Mouse (Mus musculus): ENCODE measurements around the gene Mettl1.

Gene Mettl1

DNA sequence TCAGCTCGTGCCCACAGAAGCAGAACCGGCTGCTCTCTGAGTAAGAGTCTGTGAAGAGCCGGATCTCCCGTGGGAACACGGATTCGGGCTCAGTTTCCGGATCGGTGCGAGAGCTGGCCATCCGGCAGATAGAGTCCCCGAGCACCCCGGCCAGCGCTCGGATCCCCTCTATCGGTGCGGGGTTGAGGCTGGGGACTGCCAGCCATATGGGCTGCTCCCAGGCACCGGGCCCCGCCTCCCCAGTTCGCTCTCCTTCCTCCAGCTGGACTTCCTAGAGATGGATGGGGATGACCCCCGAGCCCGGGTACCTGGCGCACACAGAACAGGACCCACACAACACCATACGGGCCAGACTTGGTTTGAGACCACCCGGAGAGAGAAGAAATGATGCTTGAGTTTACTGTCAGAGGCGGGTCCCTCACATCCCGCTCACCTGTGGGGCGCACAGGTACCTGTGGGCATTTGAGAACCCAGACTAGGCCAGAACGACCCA is at the start of gene Mettl1, which contains the start of gene Eef1akmt3:
Gene Mettl1 (plus strand): TSS at position 141 of the 493 bp plus-strand sequence.
Gene Eef1akmt3 (minus strand): TSS at position 240 of the 493 bp plus-strand sequence.
- peak; percentile 53 for DNase-seq (ENCODE audit: low spot score)

DNA sequence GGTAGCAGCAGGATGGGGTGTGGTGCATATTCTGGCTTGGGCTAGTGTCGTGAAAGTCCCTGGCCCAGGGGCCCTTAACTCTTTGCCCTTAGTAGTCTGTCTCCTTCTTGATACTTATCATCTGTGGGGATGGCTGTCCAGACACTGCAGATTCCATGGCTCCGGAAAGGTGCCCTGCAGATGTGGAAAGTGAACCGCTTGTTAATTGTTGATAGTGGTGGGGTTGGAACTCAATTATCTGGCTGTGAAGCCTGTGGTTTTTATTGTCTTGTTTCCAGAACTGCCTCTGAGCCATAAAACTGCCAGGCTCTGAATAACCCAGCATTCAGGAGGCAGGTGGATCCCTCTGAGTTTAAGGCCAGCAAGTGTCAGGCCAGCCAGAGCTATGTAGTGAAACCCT is 49.5 kb upstream of the Mettl1 start:
- no peak for DNase-seq (ENCODE audit: low spot score)

DNA sequence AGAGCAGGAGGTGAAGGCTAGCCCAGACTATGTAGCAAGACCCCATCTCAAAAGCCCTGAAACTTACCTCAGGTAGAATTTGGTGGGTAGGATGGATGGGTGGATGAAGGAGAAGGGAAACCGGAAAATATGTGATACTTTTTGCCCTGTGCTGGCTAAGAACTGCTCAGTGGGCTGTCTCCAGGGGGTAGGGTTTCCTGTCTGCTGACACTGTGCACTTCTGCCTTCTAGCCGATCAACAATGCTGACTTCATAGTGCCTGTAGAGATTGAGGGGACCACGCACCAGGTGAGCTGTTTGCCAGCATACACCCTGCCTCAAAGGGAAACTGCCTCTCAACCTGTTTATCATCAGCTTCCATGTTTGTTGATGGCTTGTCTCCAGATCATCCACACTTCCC is 47.6 kb upstream of the Mettl1 start:
- no peak for DNase-seq (ENCODE audit: low spot score)

DNA sequence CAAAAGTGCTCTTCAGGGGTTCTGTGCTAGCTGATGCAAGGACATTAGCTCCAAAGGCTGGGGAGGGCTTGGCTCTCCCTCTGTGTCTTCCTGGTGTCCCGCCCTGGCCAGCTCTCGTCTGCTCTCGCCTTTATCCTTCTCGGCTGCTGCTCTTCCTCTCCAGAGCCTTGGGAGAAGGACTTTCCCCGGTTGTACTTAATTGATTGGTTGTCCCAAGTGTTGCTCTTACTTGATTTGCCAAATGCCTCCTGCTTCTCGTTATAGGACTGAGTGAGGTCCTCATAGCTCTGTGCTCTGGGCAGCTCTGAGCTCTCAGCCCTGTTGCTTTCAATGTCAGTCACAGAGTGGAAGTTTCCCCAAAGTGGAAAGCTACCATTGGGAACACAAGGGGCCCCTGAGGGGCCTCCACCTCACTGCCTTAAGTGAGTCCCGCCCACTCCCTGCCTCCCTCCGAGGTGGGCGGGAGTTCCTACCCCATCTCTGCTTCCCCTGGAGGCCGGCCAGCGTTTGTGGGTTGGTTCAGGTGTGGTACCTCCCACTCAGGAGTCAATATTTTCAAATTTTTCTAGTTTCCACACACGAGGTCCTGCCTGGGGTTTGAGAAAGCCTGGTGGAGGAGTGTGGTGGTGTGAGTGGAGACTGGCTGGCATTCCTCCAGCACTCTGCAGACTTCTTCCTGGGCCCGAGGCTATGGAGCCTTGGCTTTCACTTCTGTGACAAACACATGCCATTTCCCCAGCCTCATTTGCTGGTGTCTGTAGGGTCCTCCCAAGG is 43.7 kb upstream of the Mettl1 start:
- DNase-seq (ENCODE audit: low spot score), result peak; percentile 25

DNA sequence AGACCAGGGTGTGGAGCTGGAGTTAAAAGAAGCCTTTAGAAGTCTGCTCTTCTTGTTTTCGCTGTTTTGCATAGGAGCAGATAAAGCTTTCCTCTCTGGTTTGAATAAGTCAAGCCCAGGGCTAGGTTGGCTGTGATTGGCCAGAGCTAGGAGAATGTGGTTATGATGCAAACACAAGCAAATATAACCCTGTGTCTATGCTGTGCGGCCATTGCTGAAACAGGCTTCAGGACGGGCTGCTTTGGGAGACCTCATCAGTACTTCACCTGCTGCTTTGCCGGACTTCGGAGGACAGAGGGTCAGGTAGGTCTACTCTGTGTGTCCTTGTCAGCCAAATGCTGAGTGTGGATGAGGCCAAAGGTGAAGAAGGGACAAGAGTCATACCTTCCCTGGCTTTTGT is 40.7 kb upstream of the Mettl1 start, which contains the start of gene Avil:
Gene Avil (plus strand): TSS at position 181 of the 400 bp plus-strand sequence.
- no peak for DNase-seq (ENCODE audit: low spot score)

DNA sequence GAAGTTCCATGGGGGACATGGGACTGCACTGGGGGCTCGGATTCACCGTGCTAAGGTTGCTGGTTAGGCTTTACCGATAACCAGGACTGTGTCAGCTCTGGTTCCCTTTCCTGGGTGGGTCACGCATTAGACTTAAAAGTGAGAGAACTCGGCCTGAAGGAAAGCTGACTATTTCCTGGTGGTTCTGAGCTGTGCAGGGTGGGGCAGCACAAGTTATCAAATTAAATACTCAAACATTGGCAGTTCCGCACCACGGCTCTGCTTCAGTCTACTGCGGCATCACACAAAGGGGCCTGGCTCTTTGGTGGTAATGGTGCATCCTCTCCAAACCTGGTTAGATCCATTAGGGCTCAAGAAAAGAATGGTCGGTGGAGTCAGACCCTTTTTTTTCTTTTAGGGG is 39.9 kb upstream of the Mettl1 start:
- no peak for DNase-seq (ENCODE audit: low spot score)

DNA sequence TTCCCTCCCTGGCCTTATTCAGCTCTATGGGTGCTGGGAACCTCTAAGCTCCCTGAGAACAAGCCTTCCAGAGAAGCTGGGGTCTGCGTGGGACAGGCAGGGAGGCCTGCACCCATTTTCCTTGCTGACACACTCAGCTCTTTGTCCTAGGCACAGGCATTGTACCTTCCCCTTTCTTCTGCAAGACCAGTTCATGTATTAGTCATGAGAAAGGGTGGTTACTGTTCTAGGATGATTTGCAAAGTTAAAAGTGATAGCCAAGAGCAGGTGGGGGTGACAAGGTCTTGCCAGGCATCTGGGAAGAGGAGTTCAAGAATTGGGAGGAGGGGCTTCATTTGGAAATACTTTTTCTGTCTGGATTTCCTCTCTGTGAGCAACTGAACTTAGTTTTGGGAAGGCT is 39.2 kb upstream of the Mettl1 start:
- no peak for DNase-seq (ENCODE audit: low spot score)

DNA sequence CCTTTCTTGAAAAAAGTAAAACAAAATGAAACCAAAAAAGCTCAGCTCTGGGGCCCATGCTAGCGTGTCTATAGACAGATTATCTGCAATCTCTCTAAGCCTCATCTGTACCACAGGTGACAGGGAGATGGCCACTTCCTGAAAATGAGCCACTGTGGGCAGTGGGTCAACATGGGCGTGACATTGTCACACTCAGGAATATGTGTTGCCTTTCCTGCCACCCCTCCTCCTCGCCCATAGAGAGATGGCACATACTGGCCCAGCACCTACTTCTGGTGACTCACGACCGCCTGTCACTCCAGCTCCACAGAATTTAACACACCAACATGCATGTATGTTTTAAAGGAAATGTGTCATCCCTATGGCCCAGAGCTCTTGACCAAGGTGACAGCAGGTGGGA is 38.4 kb upstream of the Mettl1 start:
- no peak for DNase-seq (ENCODE audit: low spot score)

DNA sequence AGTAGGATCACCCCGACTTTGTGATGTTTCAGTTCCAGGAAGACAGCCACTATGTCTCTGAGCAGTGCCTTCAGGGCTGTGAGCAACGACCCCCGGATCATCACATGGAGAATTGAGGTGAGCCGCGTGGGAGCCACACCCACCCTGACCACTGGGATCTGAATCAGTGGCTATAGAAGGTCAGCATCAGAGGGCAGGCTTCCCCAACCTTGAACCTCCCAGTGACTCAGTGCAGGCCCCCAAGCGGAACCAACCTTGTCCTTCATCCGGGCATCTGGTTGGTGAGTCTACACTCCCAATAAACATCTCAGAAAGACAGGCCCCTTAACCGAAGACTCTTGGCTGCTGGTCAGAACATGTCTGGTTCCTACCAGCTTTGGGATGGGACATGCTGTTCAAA is 37.9 kb upstream of the Mettl1 start:
- DNase-seq (ENCODE audit: low spot score), result no peak

DNA sequence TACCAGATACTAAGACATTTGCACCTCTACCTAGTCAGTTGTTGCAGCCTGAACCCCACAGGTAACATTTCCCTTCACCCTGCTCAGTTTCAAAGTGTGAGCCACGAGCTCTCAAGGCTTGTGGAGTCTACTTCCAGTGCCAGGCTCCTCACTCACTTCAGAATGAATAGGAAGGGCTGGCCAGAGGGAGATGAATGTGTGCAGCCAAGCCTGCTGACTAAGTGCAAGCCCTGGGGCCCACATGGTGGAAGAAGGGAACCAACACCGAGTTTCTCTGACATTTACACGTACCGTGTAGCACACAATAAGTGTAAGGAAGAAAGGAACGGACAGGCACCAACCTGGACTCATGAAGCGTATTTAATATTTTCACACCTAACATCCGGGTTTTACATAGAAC is 37.4 kb upstream of the Mettl1 start:
- DNase-seq (ENCODE audit: low spot score), result no peak

DNA sequence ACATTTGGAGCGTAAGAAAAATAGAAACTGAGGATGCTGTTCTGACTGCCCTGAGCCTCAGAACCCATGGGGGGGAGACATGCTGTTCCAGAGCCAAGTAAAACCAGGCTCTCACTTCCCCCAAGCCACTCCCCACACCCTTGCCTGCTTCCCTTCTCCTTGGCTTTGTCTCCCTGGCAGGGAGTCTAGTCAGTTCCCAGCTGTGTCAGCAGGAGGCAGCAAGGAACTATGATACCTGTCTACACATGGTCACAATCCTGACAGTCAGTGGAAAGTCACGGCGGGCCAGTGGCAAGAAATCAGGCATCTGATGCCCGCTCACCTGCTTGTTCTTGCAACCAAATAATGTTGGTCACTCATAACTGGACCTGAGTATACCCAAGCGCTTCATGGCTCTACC is 24.7 kb upstream of the Mettl1 start:
- DNase-seq (ENCODE audit: low spot score), result no peak

DNA sequence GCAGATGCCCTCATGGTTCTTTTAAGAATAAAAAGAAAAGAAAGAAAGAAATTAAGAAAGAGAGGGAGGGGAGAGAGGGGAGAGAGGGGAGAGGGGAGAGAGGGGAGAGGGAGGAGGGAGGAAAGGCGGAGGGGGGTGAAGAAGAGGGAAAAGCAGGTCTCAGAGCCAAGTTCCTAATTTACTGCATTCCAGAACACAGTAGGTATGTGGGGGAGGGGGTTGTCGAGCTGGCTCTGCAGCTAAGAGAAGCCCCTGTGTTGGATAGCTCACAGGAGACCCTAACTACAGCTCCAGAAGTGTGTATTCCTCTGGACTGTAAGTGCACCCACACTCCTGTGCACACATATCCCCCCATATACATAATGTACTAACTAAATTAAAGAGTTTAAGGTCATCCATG is 24.1 kb upstream of the Mettl1 start:
- DNase-seq (ENCODE audit: low spot score), result no peak

DNA sequence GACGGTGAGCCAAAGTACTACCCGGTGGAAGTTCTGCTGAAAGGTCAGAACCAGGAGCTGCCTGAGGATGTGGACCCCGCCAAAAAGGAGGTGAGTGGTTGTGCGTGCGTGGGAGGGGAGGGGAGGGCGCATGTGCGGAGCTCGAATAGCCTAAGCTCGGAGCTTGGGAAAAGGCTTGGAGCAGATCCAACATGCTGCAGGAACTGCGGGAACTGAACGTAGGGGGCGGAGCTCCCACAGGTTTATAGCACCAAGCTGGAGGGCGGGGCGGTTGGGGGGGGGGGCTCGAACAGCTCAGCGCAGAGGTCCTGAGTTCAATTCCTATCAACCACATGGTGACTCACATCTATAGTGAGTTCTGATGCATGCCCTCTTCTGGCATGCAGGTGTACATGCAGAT is 22.8 kb upstream of the Mettl1 start:
- no peak for DNase-seq (ENCODE audit: low spot score)

DNA sequence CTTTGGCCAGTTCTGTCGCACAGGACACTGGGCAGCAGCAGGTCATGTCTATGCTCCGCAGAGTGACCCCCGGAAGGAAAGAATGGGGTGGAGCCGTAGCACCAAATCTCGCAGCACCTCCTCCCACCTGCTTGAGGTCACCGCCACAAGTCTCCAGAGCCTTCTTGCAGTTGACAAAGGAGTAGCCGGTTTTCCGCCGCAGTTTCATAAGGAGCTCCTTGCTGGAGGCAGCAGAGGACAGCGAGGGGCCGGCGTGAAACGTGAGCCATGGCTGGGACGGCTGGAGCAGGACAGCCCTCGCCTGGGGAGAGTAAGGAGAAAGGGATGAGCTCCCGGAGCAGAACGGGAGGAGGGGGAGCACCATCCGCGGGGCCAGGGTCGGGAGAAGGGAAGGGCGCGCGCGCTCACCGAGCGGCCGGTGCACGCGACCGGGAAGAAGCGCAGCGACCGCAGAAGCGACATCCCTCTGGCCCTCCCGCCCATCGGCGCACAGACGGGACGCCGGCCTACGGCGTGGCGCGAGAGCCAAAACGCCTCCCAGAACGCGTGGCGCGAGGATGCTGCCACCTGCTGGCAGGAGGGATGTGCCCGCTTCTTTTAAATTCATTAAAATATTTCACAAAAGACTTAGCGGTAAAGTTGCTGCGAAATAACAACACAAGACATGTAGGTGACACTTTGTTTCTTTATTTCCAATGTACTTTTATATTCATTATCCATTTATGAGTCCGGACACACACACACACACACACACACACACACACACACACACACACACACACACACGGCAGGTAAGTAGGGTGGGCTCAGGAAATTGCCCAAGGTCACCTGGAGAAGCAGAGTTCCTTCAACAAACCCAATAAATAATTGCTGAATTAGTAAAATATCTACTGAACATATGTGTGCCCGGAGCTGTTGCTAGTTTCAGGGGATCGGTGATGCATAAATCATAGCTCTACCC is 10.6 kb upstream of the Mettl1 start, which contains the start of gene Tsfm:
Gene Tsfm (minus strand): TSS at position 505 of the 961 bp plus-strand sequence.
- peak; percentile 94 for DNase-seq (ENCODE audit: low spot score)

DNA sequence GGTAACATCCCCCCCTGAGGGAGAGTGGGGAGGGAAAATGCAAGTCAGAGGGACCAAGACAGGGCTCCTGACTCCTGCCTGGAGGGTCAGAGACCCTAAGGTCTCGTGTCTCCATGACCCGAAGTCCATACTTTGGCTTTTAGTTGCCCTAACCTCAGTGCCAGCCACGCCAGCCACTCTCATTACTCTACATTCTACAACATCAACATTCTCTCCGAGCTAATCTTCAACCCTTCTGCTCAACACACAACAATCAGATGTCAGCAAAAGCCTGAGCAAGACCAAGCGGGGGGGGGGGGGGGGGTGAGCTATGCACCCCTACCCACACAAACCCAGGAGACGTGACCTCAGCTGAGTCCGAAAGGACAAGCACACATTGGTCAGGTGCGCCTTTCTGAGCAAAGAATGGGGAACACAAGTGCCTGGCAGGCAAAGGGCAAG is 7.9 kb upstream of the Mettl1 start:
- DNase-seq (ENCODE audit: low spot score), result no peak

DNA sequence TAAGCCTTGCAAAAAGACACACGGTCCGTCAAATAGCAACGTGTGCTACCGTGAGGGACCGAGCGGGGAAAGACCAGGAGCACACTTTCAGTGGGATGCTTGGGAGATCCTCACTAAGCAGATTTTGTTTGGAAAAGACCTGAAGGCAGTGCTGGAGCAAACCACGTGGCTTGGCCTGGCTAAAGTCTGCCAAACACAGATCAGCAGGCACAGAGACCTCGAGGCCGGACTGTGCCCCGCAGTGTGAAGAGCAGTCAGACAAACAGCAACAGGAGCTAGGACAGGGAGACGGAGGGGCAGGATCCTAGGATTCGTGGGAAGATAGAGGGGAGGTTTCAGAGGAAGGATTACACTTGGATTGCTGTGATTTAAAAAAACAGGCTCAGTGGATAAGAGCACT is 4.9 kb upstream of the Mettl1 start:
- DNase-seq (ENCODE audit: low spot score), result no peak

DNA sequence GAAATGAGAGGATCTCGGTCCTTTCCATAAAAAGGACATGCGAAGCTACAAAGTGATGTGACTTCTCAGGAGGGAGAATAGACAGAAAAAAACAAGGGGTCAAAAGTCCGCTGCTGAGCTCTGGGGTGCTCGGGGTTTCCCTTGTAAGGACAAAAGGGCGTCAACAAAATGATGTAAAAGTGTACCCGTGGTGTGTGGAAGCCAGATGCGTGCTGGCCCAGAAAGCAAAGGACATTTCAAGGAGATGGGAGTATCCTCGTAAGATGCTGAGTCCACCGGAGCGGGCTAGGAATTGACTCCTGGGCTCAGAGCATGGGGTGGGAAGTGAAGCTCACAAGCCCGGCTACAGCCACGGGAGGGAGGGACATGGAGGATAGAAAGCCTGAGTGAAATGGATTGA is 3.6 kb upstream of the Mettl1 start:
- no peak for DNase-seq (ENCODE audit: low spot score)

DNA sequence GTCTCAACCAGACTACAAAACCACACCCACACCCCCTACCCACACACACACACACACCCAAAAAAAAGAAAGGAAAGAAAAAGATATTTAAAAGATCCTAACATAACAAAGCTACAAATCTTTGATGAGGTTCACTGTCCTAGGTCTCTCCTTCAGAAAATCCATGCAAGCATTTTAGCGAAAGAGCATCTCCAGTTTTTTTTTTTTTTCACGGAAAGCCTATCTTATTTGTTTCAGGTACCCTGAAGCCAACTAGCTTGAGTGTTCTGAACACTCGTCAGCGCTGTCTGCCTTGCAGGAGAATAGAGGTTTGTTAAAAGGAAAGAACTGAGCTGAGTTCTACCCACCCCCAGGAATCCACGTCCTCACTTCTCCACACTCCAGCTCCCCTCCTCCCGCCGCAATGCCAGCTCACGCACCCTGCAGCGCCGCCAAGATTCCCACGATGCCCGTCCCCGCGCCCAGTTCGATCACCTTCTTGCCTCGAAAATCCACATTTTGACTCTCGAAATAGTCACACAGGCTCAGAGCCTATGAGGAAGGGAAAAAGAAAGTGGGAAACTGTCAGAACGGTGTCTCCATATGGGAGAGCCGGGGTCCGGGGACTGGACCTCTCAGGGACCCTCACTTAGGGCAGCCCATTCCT is 522 bp upstream of the Mettl1 start:
- peak; percentile 36 for DNase-seq (ENCODE audit: low spot score)

DNA sequence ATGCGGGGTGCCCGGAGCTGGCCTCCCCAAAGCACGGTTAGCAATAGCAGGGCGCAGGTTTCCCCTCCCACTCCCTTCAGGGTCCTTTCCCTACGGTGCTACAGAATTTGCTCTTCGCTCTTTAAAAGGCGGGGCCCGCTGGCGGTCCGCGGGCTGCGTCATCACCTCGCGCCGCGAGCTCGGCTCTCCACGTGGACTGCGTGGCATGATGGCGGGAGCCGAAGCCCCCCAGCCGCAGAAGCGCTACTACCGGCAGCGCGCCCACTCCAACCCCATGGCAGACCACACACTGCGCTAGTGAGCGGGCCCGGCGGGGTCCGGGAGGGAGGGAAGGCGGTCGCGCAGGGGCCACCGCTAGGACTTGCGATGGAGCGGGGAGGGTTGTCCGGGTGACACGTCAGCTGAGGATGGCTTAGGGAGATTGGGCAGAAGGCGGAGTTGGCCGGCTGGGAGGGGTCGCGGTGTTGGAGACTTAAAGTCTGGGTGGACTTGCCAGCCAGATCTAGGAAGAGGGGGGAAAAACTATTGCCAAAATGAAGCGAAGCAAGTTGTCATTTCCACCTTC is 642 bp downstream of the Mettl1 start:
- DNase-seq (ENCODE audit: low spot score), result peak; percentile 89

DNA sequence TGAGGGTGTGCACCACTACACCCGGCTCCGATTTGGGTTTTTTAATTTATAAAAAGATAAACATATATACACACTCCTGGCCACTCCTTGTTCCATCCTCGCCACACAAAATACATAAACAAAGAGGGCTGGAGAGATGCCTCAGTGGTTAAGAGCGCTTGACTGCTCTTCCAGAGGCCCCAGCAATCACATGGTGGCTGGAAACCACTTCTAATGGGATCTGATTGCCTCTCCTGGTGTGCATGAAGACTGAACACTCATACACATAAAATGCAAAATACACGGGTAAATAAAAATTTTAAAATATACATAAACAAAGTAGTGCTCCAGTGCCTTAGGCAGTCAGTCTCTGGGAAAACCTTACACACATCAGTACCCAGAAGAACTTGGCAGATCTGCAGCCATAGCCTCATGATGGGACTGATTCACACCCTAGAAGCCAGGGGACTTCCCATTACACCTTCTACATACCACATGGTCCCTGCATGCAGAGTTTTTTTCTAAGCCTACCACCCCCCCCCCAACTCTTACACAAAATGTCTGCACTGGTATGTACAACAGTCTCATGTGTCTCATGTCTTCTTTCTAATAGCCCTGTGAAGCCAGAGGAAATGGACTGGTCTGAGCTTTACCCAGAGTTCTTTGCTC is 1.4 kb downstream of the Mettl1 start:
- DNase-seq (ENCODE audit: low spot score), result no peak

DNA sequence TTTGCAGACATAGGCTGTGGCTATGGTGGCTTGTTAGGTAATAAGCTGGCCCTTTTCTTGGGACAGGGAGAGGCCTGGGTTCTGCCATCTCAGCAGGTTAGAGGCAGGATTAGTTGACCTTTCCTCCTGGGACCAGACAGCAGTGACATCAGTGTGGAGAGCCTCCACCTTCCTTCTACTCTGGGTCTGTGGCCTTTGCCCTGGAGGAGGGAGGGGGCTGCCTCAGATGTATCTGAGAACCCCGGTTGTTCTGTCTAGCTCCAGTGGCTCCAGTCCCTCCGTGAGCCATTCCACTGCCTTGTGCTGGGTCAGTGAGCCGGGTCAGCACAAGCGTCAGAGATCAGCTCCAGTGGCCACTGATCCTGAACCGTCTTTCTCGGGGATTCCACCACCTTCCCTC is 2.0 kb downstream of the Mettl1 start:
- DNase-seq (ENCODE audit: low spot score), result no peak

Data from urinary bladder, postnatal 14 days (tissue).